Mouse (Mus musculus) heart, embryonic 14.5 days (tissue): ENCODE measurements around the gene Rabgap1l. TPM values are rescaled to one million over a fixed set of nuclear protein-coding genes. Genes with fewer than 3 reads are reported as not detected.

Experiments used
- ATAC-seq: fragments of 200-750 bp; cut with Nextera tagmentation; 2 replicates; pipeline ENCODE4 v1.8.0; 2017; ENCODE audit warnings: low read depth, moderate TSS enrichment; ENCODE audit not compliant: insufficient number of reproducible peaks, insufficient read depth, low FRiP score
- H3K27ac ChIP-seq, 2 experiments: fragments of 200-500 bp in 1 of 2; fragments of 300-500 bp in 1 of 2; sonication (generic) in 1 of 2; replicated peaks in 1 of 2; 2 replicates each; pipeline ENCODE4 v1.5.1; 2012 to 2014; ENCODE audit warnings: low read depth in 2 of 2, low read length in 2 of 2, control low read depth in 1 of 2, mild to moderate bottlenecking in 1 of 2, mixed read lengths in 1 of 2; ENCODE audit not compliant: control insufficient read depth in 1 of 2, insufficient read depth in 1 of 2
- H3K27me3 ChIP-seq: fragments of 300-500 bp; sonication (generic); 2 replicates; pipeline ENCODE4 v1.6.1; 2014; ENCODE audit warnings: mild to moderate bottlenecking, low read length, control low read depth; ENCODE audit not compliant: control insufficient read depth, insufficient read depth
- H3K36me3 ChIP-seq: fragments of 300-500 bp; sonication (generic); 2 replicates; pipeline ENCODE4 v1.6.1; 2014; ENCODE audit warnings: mild to moderate bottlenecking, control low read depth, low read length, mixed read lengths; ENCODE audit not compliant: control insufficient read depth, insufficient read depth
- H3K4me1 ChIP-seq, 2 experiments: fragments of 200-500 bp in 1 of 2; fragments of 300-500 bp in 1 of 2; sonication (generic) in 1 of 2; 2 replicates each; pipeline ENCODE4 v1.6.1; 2012 to 2014; ENCODE audit warnings: low read length in 2 of 2, control low read depth in 1 of 2, mixed read lengths in 1 of 2; ENCODE audit not compliant: control insufficient read depth in 2 of 2, insufficient read depth in 2 of 2
- H3K4me2 ChIP-seq: fragments of 300-500 bp; sonication (generic); 2 replicates; pipeline ENCODE4 v1.6.1; 2014; ENCODE audit warnings: mild to moderate bottlenecking, low read length
- H3K4me3 ChIP-seq, 2 experiments: fragments of 200-500 bp in 1 of 2; fragments of 300-500 bp in 1 of 2; sonication (generic) in 1 of 2; 2 replicates each; pipeline ENCODE4 v1.5.1; 2012 to 2014; ENCODE audit warnings: low read length in 2 of 2, mild to moderate bottlenecking in 2 of 2, control low read depth in 1 of 2, low read depth in 1 of 2, moderate library complexity in 1 of 2; ENCODE audit not compliant: control insufficient read depth in 1 of 2, insufficient read depth in 1 of 2
- H3K9ac ChIP-seq: fragments of 300-500 bp; sonication (generic); 2 replicates; pipeline ENCODE4 v1.6.1; 2014; ENCODE audit warnings: mild to moderate bottlenecking, low read length
- H3K9me3 ChIP-seq: fragments of 300-500 bp; sonication (generic); 2 replicates; pipeline ENCODE4 v1.6.1; 2016; ENCODE audit warnings: low read length, control low read depth; ENCODE audit not compliant: control insufficient read depth
- WGBS: fragments of 180-500 bp; shearing (Covaris S2); extraction: QIAGEN DNeasy Blood & Tissue Kit; methylation state at CpG from one replicate; pipeline ENCODE4 v1.1.7; 2014; 5-methylcytosine and 5-hydroxymethylcytosine counted together
- polyA plus RNA-seq: library from polyadenylated mRNA; unstranded; fragments of >200 nt; fragmentation: Nextera tagmentation; extraction: Ambion mirVana; gene quantifications from 2 replicates; pipeline ENCODE4 v1.2.1, GENCODE M21; 2014

Gene Rabgap1l
- polyA plus RNA-seq, 1 experiment from 2014 or later, result 95.6 TPM

- Histone ChIP-seq H3K4me2 (no peak overlapping the region), H3K9ac (no peak overlapping the region), H3K27ac (no peak overlapping the region), H3K4me3 (no peak overlapping the region), H3K9me3 (no peaks in the 10 kb centered on the region), H3K4me1 (peaks cover 0 to 5% of the 10 kb centered on the region in 2 experiments), H3K36me3 (no peaks in the 10 kb centered on the region), H3K27me3 (no peaks in the 10 kb centered on the region)
- 82% methylated on average over 4 of the region's 4 CpGs for WGBS
- no peak for ATAC-seq
Observed at GRCm38 (mm10) chr1:160299979-160300378, 493.0 kb downstream of the Rabgap1l start.

- H3K4me3 ChIP-seq, result no peak overlapping the region
- 70% methylated on average over 1 of the region's 1 CpGs for WGBS
- no peak overlapping the region for H3K4me2 ChIP-seq
- H3K9ac ChIP-seq, result no peak overlapping the region
- H3K27ac ChIP-seq, result no peak overlapping the region
- no peaks in the 10 kb centered on the region for H3K36me3 ChIP-seq
- H3K27me3 ChIP-seq, result no peaks in the 10 kb centered on the region
- H3K9me3 ChIP-seq, result no peaks in the 10 kb centered on the region
- no peak for ATAC-seq
- peaks cover 0 to 3% of the 10 kb centered on the region in 2 experiments for H3K4me1 ChIP-seq
Observed at GRCm38 (mm10) chr1:160298893-160299292, 494.1 kb downstream of the Rabgap1l start.

- Histone ChIP-seq H3K9ac (no peak overlapping the region), H3K4me1 (no peaks in the 10 kb centered on the region; a peak in 2 of 4 replicates), H3K4me3 (no peak overlapping the region), H3K4me2 (no peak overlapping the region), H3K9me3 (no peaks in the 10 kb centered on the region), H3K36me3 (no peaks in the 10 kb centered on the region), H3K27ac (no peak overlapping the region), H3K27me3 (no peaks in the 10 kb centered on the region)
- 82% methylated on average over 3 of the region's 3 CpGs for WGBS
- no peak for ATAC-seq
Observed at GRCm38 (mm10) chr1:160297701-160298100, 495.3 kb downstream of the Rabgap1l start.

- Histone ChIP-seq H3K27ac (no peak overlapping the region), H3K4me3 (no peak overlapping the region), H3K27me3 (no peaks in the 10 kb centered on the region), H3K36me3 (no peaks in the 10 kb centered on the region), H3K4me1 (peaks cover 0 to 2% of the 10 kb centered on the region in 2 experiments; a peak in 1 of 4 replicates), H3K4me2 (no peak overlapping the region), H3K9me3 (no peaks in the 10 kb centered on the region), H3K9ac (no peak overlapping the region)
- 74% methylated on average over 1 of the region's 1 CpGs for WGBS
- no peak for ATAC-seq
Observed at GRCm38 (mm10) chr1:160295323-160295722, 497.7 kb downstream of the Rabgap1l start.

GRCm38 (mm10) chr1:160293488-160293887 is 499.5 kb downstream of the Rabgap1l start:
- no peak overlapping the region for H3K9ac ChIP-seq
- 66% methylated on average over 3 of the region's 3 CpGs for WGBS
- no peak for ATAC-seq
- H3K36me3 ChIP-seq, result no peaks in the 10 kb centered on the region
- no peak overlapping the region for H3K4me2 ChIP-seq
- peaks cover 0 to 8% of the 10 kb centered on the region in 2 experiments; a peak in 2 of 4 replicates for H3K4me1 ChIP-seq
- no peak overlapping the region for H3K4me3 ChIP-seq
- H3K27ac ChIP-seq, result no peak overlapping the region
- H3K27me3 ChIP-seq, result no peaks in the 10 kb centered on the region
- no peaks in the 10 kb centered on the region for H3K9me3 ChIP-seq

GRCm38 (mm10) chr1:160292058-160292457 is 501.0 kb downstream of the Rabgap1l start:
- WGBS, result 88% methylated on average over 2 of the region's 2 CpGs
- ATAC-seq, result no peak

GRCm38 (mm10) chr1:160290242-160290641 is 502.8 kb downstream of the Rabgap1l start:
- no peak overlapping the region for H3K4me3 ChIP-seq
- H3K27me3 ChIP-seq, result no peaks in the 10 kb centered on the region
- WGBS, result 41% methylated on average over 9 of the region's 9 CpGs
- no peaks in the 10 kb centered on the region for H3K9me3 ChIP-seq
- H3K4me2 ChIP-seq, result peak overlapping the region; percentile 25; the same call in 1 of the 2 replicates
- no peak for ATAC-seq
- no peaks in the 10 kb centered on the region for H3K36me3 ChIP-seq
- H3K4me1 ChIP-seq, result peaks cover 0 to 8% of the 10 kb centered on the region in 2 experiments; a peak in 2 of 4 replicates
- H3K27ac ChIP-seq, result peak overlapping the region; percentile 68 to 73
- H3K9ac ChIP-seq, result no peak overlapping the region

More at GRCm38 (mm10) chr1:160292058-160292457, 501.0 kb downstream of the Rabgap1l start:
- Histone ChIP-seq H3K9ac (no peak overlapping the region), H3K4me2 (no peak overlapping the region), H3K4me3 (no peak overlapping the region), H3K4me1 (peaks cover 0 to 8% of the 10 kb centered on the region in 2 experiments; a peak in 2 of 4 replicates), H3K27me3 (no peaks in the 10 kb centered on the region), H3K27ac (no peak overlapping the region), H3K9me3 (no peaks in the 10 kb centered on the region), H3K36me3 (no peaks in the 10 kb centered on the region)

- H3K4me1 ChIP-seq, result peaks cover 0 to 8% of the 10 kb centered on the region in 2 experiments; a peak in 2 of 4 replicates
- no peak overlapping the region for H3K4me2 ChIP-seq
- H3K27me3 ChIP-seq, result no peaks in the 10 kb centered on the region
- no peaks in the 10 kb centered on the region for H3K36me3 ChIP-seq
- H3K4me3 ChIP-seq, result no peak overlapping the region
- no peak overlapping the region for H3K27ac ChIP-seq
- 44% methylated on average over 5 of the region's 5 CpGs for WGBS
- ATAC-seq, result no peak
- H3K9ac ChIP-seq, result no peak overlapping the region
- H3K9me3 ChIP-seq, result no peaks in the 10 kb centered on the region
Observed at GRCm38 (mm10) chr1:160287058-160287645, 505.9 kb downstream of the Rabgap1l start.
